Mouse (Mus musculus) kidney, embryonic 15.5 days (tissue): ENCODE data around the gene Llgl2. TPM values are rescaled to one million over a fixed set of nuclear protein-coding genes. Genes with fewer than 3 reads are reported as not detected.

Experiments used
- ATAC-seq: fragments of 200-750 bp; cut with Nextera tagmentation; replicated peaks from 2 replicates; pipeline ENCODE4 v1.8.0; 2017; ENCODE audit warnings: moderate TSS enrichment; ENCODE audit not compliant: low FRiP score
- H3K27ac ChIP-seq: fragments of 300-500 bp; sonication (generic); 2 replicates; pipeline ENCODE4 v1.5.1; 2015; ENCODE audit warnings: mild to moderate bottlenecking, inconsistent platforms
- H3K27me3 ChIP-seq: fragments of 300-500 bp; sonication (generic); 2 replicates; pipeline ENCODE4 v1.6.1; 2015; ENCODE audit warnings: inconsistent platforms
- H3K36me3 ChIP-seq: fragments of 300-500 bp; sonication (generic); 2 replicates; pipeline ENCODE4 v1.6.1; 2015; ENCODE audit warnings: inconsistent platforms
- H3K4me1 ChIP-seq: fragments of 300-500 bp; sonication (generic); 2 replicates; pipeline ENCODE4 v1.6.1; 2015; ENCODE audit warnings: inconsistent platforms
- H3K4me2 ChIP-seq: fragments of 300-500 bp; sonication (generic); 2 replicates; pipeline ENCODE4 v1.6.1; 2015; ENCODE audit warnings: moderate library complexity, mild to moderate bottlenecking, inconsistent platforms
- H3K4me3 ChIP-seq: fragments of 300-500 bp; sonication (generic); replicated peaks from 2 replicates; pipeline ENCODE4 v1.5.1; 2015; ENCODE audit warnings: mild to moderate bottlenecking, inconsistent platforms
- H3K9ac ChIP-seq: fragments of 300-500 bp; sonication (generic); 2 replicates; pipeline ENCODE4 v1.6.1; 2015; ENCODE audit warnings: mild to moderate bottlenecking, inconsistent platforms
- H3K9me3 ChIP-seq: fragments of 300-500 bp; sonication (generic); replicated peaks from 2 replicates; pipeline ENCODE4 v1.6.1; 2016; ENCODE audit warnings: inconsistent platforms
- WGBS: fragments of 180-500 bp; shearing (Covaris S2); methylation state at CpG from one replicate; pipeline ENCODE4 v1.1.7; 2015; ENCODE audit warnings: mixed read lengths; 5-methylcytosine and 5-hydroxymethylcytosine counted together
- microRNA-seq: library from miRNA; unstranded; fragments of <30 nt; microRNA quantifications from one replicate; pipeline ENCODE4, GENCODE M21; 2016
- polyA plus RNA-seq: library from polyadenylated mRNA; unstranded; fragments of >200 nt; fragmentation: Nextera tagmentation; extraction: Ambion mirVana; gene quantifications from 2 replicates; pipeline ENCODE4 v1.2.1, GENCODE M21; 2015

The Llgl2 gene
- polyA plus RNA-seq, 1 experiment from 2014 or later, result 41.0 TPM

DNA sequence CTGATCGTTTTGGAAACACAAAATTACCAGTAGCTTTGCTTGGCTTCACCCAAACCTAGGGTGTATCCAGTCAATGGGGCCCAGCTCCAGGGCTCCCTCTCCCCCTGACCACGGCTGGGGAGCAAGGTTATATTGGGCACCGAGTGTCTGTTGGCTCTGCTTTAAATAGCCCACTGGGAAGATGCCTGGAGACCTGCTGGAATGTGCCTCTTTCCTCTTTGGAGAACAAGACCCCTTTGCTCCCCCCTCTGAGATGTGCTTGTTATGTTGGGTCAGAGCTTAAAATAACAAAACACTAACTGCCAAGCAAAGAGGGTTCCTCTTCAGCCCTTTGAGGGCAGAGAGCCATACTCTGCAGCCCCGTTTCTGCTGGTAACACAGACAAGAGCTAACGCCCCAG lies 78.3 kb downstream of the Llgl2 start:
- ATAC-seq, result no peak
- no peak overlapping the region for H3K4me3 ChIP-seq
- H3K9ac ChIP-seq, result 0 out of 2 replicates have a peak overlapping the region, but pooled peaks have one; percentile 1
- no peak overlapping the region for H3K4me2 ChIP-seq
- no peaks in the 10 kb centered on the region for H3K27me3 ChIP-seq
- no peaks in the 10 kb centered on the region for H3K9me3 ChIP-seq
- WGBS, result 62% methylated on average over 5 of the region's 5 CpGs
- peaks cover 86% of the 10 kb centered on the region for H3K4me1 ChIP-seq
- no peaks in the 10 kb centered on the region; the same call in 1 of the 2 replicates for H3K36me3 ChIP-seq
- peak overlapping the region; percentile 33; the same call in 1 of the 2 replicates for H3K27ac ChIP-seq

DNA sequence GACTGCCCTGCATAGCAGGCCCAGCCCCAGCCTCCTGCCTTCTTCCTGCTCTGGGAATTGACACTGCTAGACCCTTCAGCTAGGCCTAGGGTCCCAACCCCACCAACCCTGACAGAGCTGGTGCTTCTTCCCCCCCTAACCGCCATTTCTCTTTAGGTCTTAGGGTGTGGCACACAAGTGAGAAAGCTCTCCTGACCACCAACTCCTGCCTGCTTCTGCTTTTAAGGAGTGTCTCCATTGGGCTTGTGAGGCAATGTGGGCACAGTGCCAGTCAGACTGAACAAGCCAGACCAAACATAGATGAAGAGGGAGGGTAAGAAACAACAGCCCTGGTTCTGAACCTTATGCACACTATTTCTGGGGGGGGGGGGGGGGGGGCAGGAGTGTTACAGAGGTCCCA lies 79.0 kb downstream of the Llgl2 start:
- H3K4me3 ChIP-seq, result no peak overlapping the region
- WGBS, result 94% methylated on average over 1 of the region's 1 CpGs
- no peak overlapping the region for H3K4me2 ChIP-seq
- no peaks in the 10 kb centered on the region for H3K36me3 ChIP-seq
- ATAC-seq, result no peak
- no peaks in the 10 kb centered on the region for H3K9me3 ChIP-seq
- no peaks in the 10 kb centered on the region for H3K27me3 ChIP-seq
- peak overlapping the region; percentile 33 for H3K27ac ChIP-seq
- H3K9ac ChIP-seq, result no peak overlapping the region
- peaks cover 86% of the 10 kb centered on the region for H3K4me1 ChIP-seq

DNA sequence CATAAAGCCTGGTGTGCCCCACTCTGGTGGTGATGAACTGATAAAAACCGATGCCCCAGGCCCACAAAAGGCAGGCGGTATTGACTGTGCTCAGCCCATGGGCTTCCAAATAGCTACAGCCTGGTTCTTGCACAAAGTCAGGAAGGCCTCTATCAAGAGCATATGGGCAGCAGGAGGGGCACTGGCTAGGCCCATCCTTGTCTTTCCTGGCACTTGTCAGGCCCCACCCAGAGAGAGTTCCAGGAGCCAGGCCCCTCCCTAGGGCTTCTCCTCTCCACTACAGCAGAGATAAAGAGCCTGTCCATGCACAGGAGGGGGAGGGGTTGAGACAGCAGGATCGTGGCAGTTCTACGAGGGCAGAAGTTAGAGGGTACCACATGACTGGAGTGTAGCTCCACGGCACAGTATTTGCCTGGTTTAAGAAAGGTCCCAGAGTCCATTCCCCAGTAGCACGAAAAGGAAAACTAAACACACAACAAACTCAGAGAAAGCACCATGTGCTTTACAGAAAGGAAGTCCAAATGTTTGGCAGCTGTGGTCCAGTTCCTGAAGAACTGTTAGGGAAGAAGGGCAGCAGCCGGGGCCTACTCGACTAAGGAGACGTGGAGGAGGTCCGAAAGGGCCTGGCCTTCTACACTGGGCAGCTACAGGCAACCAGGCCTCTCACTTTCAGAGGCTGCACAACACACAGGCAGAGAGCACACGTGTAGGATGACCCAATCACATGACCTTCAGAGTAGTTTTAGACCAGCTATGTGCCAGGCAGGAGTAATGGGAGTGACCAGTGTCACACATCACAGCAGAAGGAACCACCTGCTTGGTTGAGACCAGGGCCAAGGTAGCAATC lies 79.8 kb downstream of the Llgl2 start:
- peak overlapping the region; percentile 91 for H3K27ac ChIP-seq
- peak; percentile 40; the same call in 1 of the 2 replicates for ATAC-seq
- WGBS, result 57% methylated on average over 11 of the region's 11 CpGs
- H3K4me1 ChIP-seq, result peaks cover 83% of the 10 kb centered on the region
- no peak overlapping the region for H3K4me2 ChIP-seq
- H3K4me3 ChIP-seq, result no peak overlapping the region
- H3K36me3 ChIP-seq, result no peaks in the 10 kb centered on the region
- no peaks in the 10 kb centered on the region for H3K9me3 ChIP-seq
- no peaks in the 10 kb centered on the region for H3K27me3 ChIP-seq
- 0 out of 2 replicates have a peak overlapping the region, but pooled peaks have one; percentile 0 for H3K9ac ChIP-seq

DNA sequence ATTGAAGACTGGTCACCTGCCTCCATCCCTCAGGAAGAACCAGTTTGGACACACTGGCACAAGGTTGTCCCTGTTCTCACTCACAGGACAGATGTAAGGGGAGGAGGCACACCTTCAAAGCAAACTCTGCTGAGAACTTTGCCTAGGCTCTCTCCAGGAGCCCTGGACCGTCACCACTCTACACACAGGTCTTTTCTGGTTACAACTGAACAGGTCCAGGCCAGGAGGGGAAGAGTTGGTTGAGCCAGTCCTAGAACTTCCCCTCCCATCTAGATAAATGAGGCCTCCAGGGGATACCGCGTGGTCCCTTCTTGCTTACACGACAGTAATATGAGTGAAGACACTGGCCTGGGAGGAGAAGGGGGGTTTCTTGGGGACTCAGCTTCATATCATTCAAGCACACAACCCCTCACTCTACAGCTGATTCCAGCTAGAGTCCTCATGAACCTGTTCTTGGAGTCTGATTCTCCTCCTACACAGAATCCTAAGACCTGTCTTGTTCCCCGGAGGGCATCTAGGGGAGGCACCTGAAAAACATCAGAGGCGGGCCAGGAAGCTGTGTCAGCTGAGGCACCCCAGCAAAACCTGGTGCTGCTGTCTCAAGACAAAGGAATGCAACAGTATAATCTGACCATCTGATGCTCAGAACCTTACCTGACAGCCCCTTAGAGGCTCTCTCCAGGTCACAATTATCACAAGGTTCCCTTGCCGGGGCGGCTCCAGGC lies 80.5 kb downstream of the Llgl2 start:
- H3K4me1 ChIP-seq, result peaks cover 75% of the 10 kb centered on the region
- 0 out of 2 replicates have a peak overlapping the region, but pooled peaks have one; percentile 6 for H3K9ac ChIP-seq
- H3K9me3 ChIP-seq, result no peaks in the 10 kb centered on the region
- H3K4me2 ChIP-seq, result peak overlapping the region; percentile 29
- H3K4me3 ChIP-seq, result no peak overlapping the region
- 0 out of 2 replicates have a peak, but pooled peaks have one; percentile 1 for ATAC-seq
- peak overlapping the region; percentile 91 for H3K27ac ChIP-seq
- 60% methylated on average over 8 of the region's 8 CpGs for WGBS
- H3K27me3 ChIP-seq, result no peaks in the 10 kb centered on the region
- no peaks in the 10 kb centered on the region for H3K36me3 ChIP-seq

Small RNA genes within 50 kb of the gene (microRNA-seq; reads per million reads assigned to microRNA genes)
- gene Mir5621, result not detected

Other genes starting within 250 kb of the Llgl2 start
- 102 and 103 TPM in 2 replicates for gene Mrps7, start 220.1 kb upstream of the Llgl2 start, polyA plus RNA-seq
- 18.5 and 20.7 TPM in 2 replicates for gene Gga3, start 220.0 kb upstream of the Llgl2 start, polyA plus RNA-seq
- 35.8 and 37.6 TPM in 2 replicates for gene Mif4gd, start 211.1 kb upstream of the Llgl2 start, polyA plus RNA-seq
- 45.8 and 48.3 TPM in 2 replicates for gene Slc25a19, start 195.8 kb upstream of the Llgl2 start, polyA plus RNA-seq
- 92.0 and 98.4 TPM in 2 replicates for gene Grb2, start 115.5 kb upstream of the Llgl2 start, polyA plus RNA-seq
- 26.6 and 27.0 TPM in 2 replicates for gene Tmem94, start 58.6 kb upstream of the Llgl2 start, polyA plus RNA-seq
- 17.3 and 20.9 TPM in 2 replicates for gene Caskin2, start 10.4 kb upstream of the Llgl2 start, polyA plus RNA-seq
- gene Tsen54, start 9.3 kb upstream of the Llgl2 start, polyA plus RNA-seq, result 37.3 and 39.8 TPM in 2 replicates
- gene Myo15b, start 34.4 kb downstream of the Llgl2 start, polyA plus RNA-seq, result 8.0 and 11.1 TPM in 2 replicates
- 3.9 and 4.1 TPM in 2 replicates for gene Smim5, start 75.9 kb downstream of the Llgl2 start, polyA plus RNA-seq
- gene Smim6, start 88.0 kb downstream of the Llgl2 start, polyA plus RNA-seq, result 9.1 and 9.9 TPM in 2 replicates
- gene Sap30bp, start 109.2 kb downstream of the Llgl2 start, polyA plus RNA-seq, result 41.6 and 44.5 TPM in 2 replicates
- 21.3 and 24.3 TPM in 2 replicates for gene Recql5, start 109.4 kb downstream of the Llgl2 start, polyA plus RNA-seq
- gene Itgb4, start 150.7 kb downstream of the Llgl2 start, polyA plus RNA-seq, result 2.1 and 2.7 TPM in 2 replicates
- 194 and 208 TPM in 2 replicates for gene Galk1, start 188.7 kb downstream of the Llgl2 start, polyA plus RNA-seq
- 1,673 and 1,817 TPM in 2 replicates for gene H3f3b, start 203.9 kb downstream of the Llgl2 start, polyA plus RNA-seq
- 37.3 and 40.1 TPM in 2 replicates for gene Unk, start 206.3 kb downstream of the Llgl2 start, polyA plus RNA-seq